10 mouse cellular contexts compared by ENCODE assay signal in the genomic region with DNA sequence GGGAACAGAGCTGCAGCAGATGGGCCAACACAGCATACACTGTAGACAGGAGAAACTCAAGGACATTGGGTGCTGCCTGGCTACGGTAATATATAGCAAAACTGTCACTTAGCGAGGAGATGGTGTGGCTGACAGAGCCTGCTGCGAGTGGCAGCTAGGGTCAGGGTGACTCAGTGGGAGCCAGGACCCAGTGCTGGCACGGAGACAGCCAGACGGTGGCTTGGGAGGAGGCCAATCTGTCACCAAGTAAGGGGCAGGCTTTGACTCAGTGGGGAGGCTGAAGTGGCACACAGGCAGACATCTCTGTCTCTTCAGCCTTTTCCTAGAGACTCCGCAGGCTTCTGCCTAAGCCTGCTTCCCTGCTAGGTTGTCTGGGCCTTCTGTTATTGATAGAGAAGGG. TPM values are rescaled to one million over a fixed set of nuclear protein-coding genes. Genes with fewer than 3 reads are reported as not detected.
DNase-seq lines count a peak whose midpoint lies in the region; ATAC-seq lines count a peak whose summit lies in the region.
"Had no signal": no experiment of that assay in that cellular context is flagged by ENCODE, and none has a peak within 500 bp of the region (broad histone marks: within the 10 kb centered on the region; RNA-seq: fewer than 3 reads in every experiment).

No protein-coding gene starts in this region.

- no peak overlapping the region for H3K4me3 ChIP-seq in heart, embryonic 12.5 days
- H3K4me3 ChIP-seq: liver, embryonic 15.5 days had no signal

- H3K27ac ChIP-seq in heart, embryonic 12.5 days (ENCODE audit: poor library complexity, severe bottlenecking), result no peak overlapping the region
- H3K27ac ChIP-seq: liver, embryonic 15.5 days had no signal

- no peak overlapping the region for H3K9ac ChIP-seq in heart, embryonic 12.5 days
- H3K9ac ChIP-seq: liver, embryonic 15.5 days had no signal

- H3K4me1 ChIP-seq in heart, embryonic 12.5 days (replicated peaks), result no peaks in the 10 kb centered on the region
- H3K4me1 ChIP-seq: liver, embryonic 15.5 days had no signal

- intact Hi-C loops in left cerebral cortex, postnatal 25 days (cut with DNase I), result no loop called here

- ATAC-seq in heart, embryonic 12.5 days (ENCODE audit: insufficient number of reproducible peaks, low FRiP score), result 0 out of 2 replicates have a peak, but pooled peaks have one; percentile 22
- no peak for ATAC-seq in megakaryocyte progenitor cell, adult 5-6 weeks (replicated peaks; ENCODE audit: poor library complexity)

- DNase-seq in Muller cell, postnatal 12 days (ENCODE audit: inconsistent ontology term), result peak; percentile 85
- DNase-seq in adrenal gland, adult 2 months, result peak; percentile 96
- peak; percentile 80 for DNase-seq in cerebellum, adult 9-10 months
- no peak for DNase-seq in left cerebral cortex, postnatal 25 days (ENCODE audit: low spot score in 2 of 2)
- no peak for DNase-seq in urinary bladder, postnatal 14 days (ENCODE audit: low spot score)
- DNase-seq: kidney, postnatal 10 days; right cerebral cortex, postnatal 14 days had no signal

- WGBS in heart, embryonic 12.5 days, result 39% methylated on average over 6 of the region's 6 CpGs

- no peak overlapping the region for H3K4me2 ChIP-seq in heart, embryonic 12.5 days
- H3K4me2 ChIP-seq: liver, embryonic 15.5 days had no signal

- H3K27me3 ChIP-seq in heart, embryonic 12.5 days (replicated peaks), result no peaks in the 10 kb centered on the region
- H3K27me3 ChIP-seq: liver, embryonic 15.5 days had no signal

- H3K9me3 ChIP-seq in heart, embryonic 12.5 days (replicated peaks), result no peaks in the 10 kb centered on the region
- H3K9me3 ChIP-seq: liver, embryonic 15.5 days had no signal

- no peaks in the 10 kb centered on the region for H3K36me3 ChIP-seq in heart, embryonic 12.5 days
- H3K36me3 ChIP-seq: liver, embryonic 15.5 days had no signal

RNA-seq across cellular contexts. Expression of gene Igsf9b, which starts 42.5 kb away (rescaled TPM):
- 1 to 10 TPM; 3.0 to 3.6 TPM for total RNA-seq in adrenal gland, adult 2 months (2021)
- 2.1 and 2.5 TPM in 2 replicates for polyA plus RNA-seq in adrenal gland, adult 2 months (2012; rRNA removed)
- 3.1 and 3.3 TPM in 2 replicates for polyA plus RNA-seq in heart, embryonic 12.5 days (2016; fragmentation: Nextera tagmentation; extraction: Ambion mirVana)
- total RNA-seq in megakaryocyte progenitor cell, adult 5-6 weeks (2015), result 0.10 TPM in 1 of 2 replicates, not detected in the other
- 0.03 TPM in 1 of 2 replicates, not detected in the other for total RNA-seq in megakaryocyte progenitor cell, adult 5-6 weeks (2017)
- 10 to 100 TPM; 65.9 to 66.7 TPM for total RNA-seq in left cerebral cortex, postnatal 25 days (2021)

Comparison
In these comparisons a context has a peak if more than half of its experiments do, and no peak if none do; other contexts are left out.
1. DNase-seq: peak in Muller cell, postnatal 12 days (single experiment), adrenal gland, adult 2 months (single experiment) and cerebellum, adult 9-10 months (single experiment); none in left cerebral cortex, postnatal 25 days (0 of 2) and urinary bladder, postnatal 14 days (single experiment).
2. RNA of gene Igsf9b, which starts 42.5 kb away (total RNA-seq): 65.9 to 66.7 TPM in left cerebral cortex, postnatal 25 days; 3.0 to 3.6 TPM in adrenal gland, adult 2 months and 0.03 to 0.10 TPM in megakaryocyte progenitor cell, adult 5-6 weeks; every median in the first group is over 10 times any median in the second.